Mouse (Mus musculus) neural tube, embryonic 14.5 days (tissue): ENCODE results near the gene Trim9. TPM values are rescaled to one million over a fixed set of nuclear protein-coding genes. Genes with fewer than 3 reads are reported as not detected.
A peak's percentile ranks its signal among the peaks of the same experiment; 100 is the strongest.

Source experiments
- ATAC-seq: fragments of 200-750 bp; cut with Nextera tagmentation; 2 replicates; pipeline ENCODE4 v1.8.0; 2017; ENCODE audit warnings: low read depth, mild to moderate bottlenecking, moderate TSS enrichment, moderate library complexity
- H3K27ac ChIP-seq: fragments of 300-500 bp; sonication (generic); 2 replicates; pipeline ENCODE4 v1.5.1; 2014; ENCODE audit warnings: low read depth, mild to moderate bottlenecking, control low read depth, low read length, moderate library complexity, mixed read lengths
- H3K27me3 ChIP-seq: fragments of 300-500 bp; sonication (generic); 2 replicates; pipeline ENCODE4 v1.6.1; 2014; ENCODE audit warnings: low read length; ENCODE audit not compliant: control insufficient read depth, insufficient read depth
- H3K36me3 ChIP-seq: fragments of 300-500 bp; sonication (generic); 2 replicates; pipeline ENCODE4 v1.6.1; 2014; ENCODE audit warnings: low read length, mixed read lengths; ENCODE audit not compliant: control insufficient read depth, insufficient read depth
- H3K4me1 ChIP-seq: fragments of 300-500 bp; sonication (generic); 2 replicates; pipeline ENCODE4 v1.6.1; 2014; ENCODE audit warnings: low read length; ENCODE audit not compliant: control insufficient read depth, insufficient read depth
- H3K4me2 ChIP-seq: fragments of 300-500 bp; sonication (generic); 2 replicates; pipeline ENCODE4 v1.6.1; 2014; ENCODE audit warnings: mild to moderate bottlenecking, low read depth, low read length, control low read depth
- H3K4me3 ChIP-seq: fragments of 300-500 bp; sonication (generic); 2 replicates; pipeline ENCODE4 v1.5.1; 2014; ENCODE audit warnings: low read depth, low read length, control low read depth, mixed read lengths
- H3K9ac ChIP-seq: fragments of 300-500 bp; sonication (generic); replicated peaks from 2 replicates; pipeline ENCODE4 v1.6.1; 2014; ENCODE audit warnings: low read depth, mild to moderate bottlenecking, control low read depth, low read length, mixed read lengths
- H3K9me3 ChIP-seq: fragments of 300-500 bp; sonication (generic); 2 replicates; pipeline ENCODE4 v1.6.1; 2016; ENCODE audit warnings: low read length; ENCODE audit not compliant: control insufficient read depth
- WGBS: fragments of 180-500 bp; shearing (Covaris S2); extraction: QIAGEN DNeasy Blood & Tissue Kit; methylation state at CpG from one replicate; pipeline ENCODE4 v1.1.7; 2014; 5-methylcytosine and 5-hydroxymethylcytosine counted together
- polyA plus RNA-seq: library from polyadenylated mRNA; unstranded; fragments of >200 nt; fragmentation: Nextera tagmentation; extraction: Ambion mirVana; gene quantifications from 2 replicates; pipeline ENCODE4 v1.2.1, GENCODE M21; 2014

Trim9 gene
- polyA plus RNA-seq, 1 experiment from 2014 or later, result 106 TPM

DNA sequence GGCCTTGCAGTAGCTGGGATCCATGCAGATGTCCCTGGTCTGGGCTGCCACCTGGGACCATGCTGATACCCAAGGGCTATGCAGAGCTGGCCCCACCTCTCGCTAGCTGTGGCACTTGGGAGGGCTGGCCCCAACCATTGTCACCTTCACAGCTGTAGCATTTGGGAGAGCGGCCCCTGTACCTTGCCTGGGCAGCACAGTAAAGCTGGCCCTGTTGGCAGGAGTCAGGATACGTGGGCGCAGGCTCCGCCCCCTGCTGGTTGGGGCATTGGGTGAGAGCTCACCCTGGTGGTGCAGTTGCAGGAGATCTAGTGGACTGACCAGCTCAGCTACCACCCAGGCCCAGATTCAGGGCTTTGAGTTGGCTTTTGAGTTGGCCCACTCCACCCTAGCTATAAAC, 12.9 kb upstream of the Trim9 start:
- no peak overlapping the region for H3K9ac ChIP-seq
- no peaks in the 10 kb centered on the region for H3K9me3 ChIP-seq
- no peaks in the 10 kb centered on the region for H3K36me3 ChIP-seq
- ATAC-seq, result no peak
- H3K27me3 ChIP-seq, result no peaks in the 10 kb centered on the region
- H3K4me3 ChIP-seq, result no peak overlapping the region
- H3K4me2 ChIP-seq, result no peak overlapping the region
- H3K27ac ChIP-seq, result no peak overlapping the region
- 90% methylated on average over 5 of the region's 5 CpGs for WGBS
- no peaks in the 10 kb centered on the region for H3K4me1 ChIP-seq

DNA sequence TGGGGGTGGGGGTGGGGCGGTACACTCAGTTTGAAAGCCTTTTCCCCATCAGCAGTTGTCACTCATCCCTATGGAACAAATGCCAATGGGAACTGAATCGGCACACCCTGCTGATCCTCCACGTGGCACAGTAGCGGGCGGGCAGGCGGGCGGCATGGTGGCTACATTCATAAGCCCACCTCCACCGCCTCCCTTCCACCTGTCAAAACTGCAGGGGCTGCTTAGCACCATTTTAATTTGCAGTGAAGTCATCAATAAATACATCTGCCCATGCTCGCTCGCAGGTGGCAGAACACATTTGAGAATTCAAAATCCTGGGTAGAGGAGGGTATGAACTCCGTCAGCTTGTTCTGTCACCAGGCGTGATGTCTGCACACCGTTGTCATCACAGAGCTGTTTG, 12.0 kb upstream of the Trim9 start:
- no peak overlapping the region for H3K4me3 ChIP-seq
- H3K36me3 ChIP-seq, result no peaks in the 10 kb centered on the region
- H3K9me3 ChIP-seq, result no peaks in the 10 kb centered on the region
- no peak overlapping the region for H3K9ac ChIP-seq
- no peaks in the 10 kb centered on the region for H3K27me3 ChIP-seq
- ATAC-seq, result no peak
- H3K4me2 ChIP-seq, result no peak overlapping the region
- 76% methylated on average over 13 of the region's 13 CpGs for WGBS
- no peak overlapping the region for H3K27ac ChIP-seq
- H3K4me1 ChIP-seq, result no peaks in the 10 kb centered on the region

DNA sequence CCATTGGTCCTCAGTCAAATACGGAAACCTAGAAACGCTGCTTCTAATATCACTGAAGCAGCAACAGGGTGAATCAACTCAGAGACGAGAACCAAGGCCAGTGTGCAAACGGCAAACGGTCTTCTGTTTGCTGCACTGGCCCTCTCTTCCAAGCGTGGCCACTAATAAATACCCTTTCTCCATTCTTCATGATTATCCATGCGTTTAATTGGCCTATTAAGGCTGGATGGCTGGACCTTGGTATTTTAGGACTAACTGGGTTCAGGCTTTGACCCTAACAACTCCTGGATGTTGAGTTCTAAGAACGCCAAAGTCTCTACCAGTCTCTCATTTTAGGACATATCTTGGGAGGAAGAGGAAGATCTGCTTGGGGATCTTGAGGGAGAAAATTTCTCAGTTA, 7.5 kb upstream of the Trim9 start:
- no peak overlapping the region for H3K9ac ChIP-seq
- no peaks in the 10 kb centered on the region for H3K27me3 ChIP-seq
- no peak for ATAC-seq
- no peaks in the 10 kb centered on the region for H3K4me1 ChIP-seq
- no peak overlapping the region for H3K27ac ChIP-seq
- 26% methylated on average over 8 of the region's 8 CpGs for WGBS
- H3K9me3 ChIP-seq, result no peaks in the 10 kb centered on the region
- H3K4me3 ChIP-seq, result no peak overlapping the region
- no peaks in the 10 kb centered on the region for H3K36me3 ChIP-seq
- no peak overlapping the region for H3K4me2 ChIP-seq

DNA sequence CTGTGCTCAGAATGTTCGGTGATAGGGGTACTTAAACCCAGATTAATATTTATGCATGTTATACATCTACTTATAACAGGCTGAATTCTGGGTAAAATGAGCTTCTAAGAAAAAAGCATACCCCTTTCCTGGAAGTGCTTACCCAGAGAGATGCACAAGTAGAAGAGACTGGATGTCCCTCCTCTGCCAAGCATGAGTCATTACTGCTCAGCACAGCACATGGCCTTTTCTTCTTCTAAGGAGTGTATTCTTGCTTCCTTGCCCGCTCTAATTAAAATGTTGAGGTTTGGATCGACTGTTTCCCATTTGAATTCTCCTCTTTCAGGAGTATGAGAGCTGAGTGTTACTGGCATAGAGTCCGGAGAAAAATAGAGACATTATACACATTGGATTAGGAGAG, 3.1 kb upstream of the Trim9 start:
- WGBS, result 90% methylated on average over 4 of the region's 4 CpGs
- Histone ChIP-seq H3K36me3 (no peaks in the 10 kb centered on the region), H3K4me2 (no peak overlapping the region), H3K4me3 (no peak overlapping the region), H3K9ac (no peak overlapping the region), H3K27ac (no peak overlapping the region), H3K4me1 (peaks cover 9% of the 10 kb centered on the region), H3K9me3 (no peaks in the 10 kb centered on the region), H3K27me3 (no peaks in the 10 kb centered on the region)
- ATAC-seq, result no peak

DNA sequence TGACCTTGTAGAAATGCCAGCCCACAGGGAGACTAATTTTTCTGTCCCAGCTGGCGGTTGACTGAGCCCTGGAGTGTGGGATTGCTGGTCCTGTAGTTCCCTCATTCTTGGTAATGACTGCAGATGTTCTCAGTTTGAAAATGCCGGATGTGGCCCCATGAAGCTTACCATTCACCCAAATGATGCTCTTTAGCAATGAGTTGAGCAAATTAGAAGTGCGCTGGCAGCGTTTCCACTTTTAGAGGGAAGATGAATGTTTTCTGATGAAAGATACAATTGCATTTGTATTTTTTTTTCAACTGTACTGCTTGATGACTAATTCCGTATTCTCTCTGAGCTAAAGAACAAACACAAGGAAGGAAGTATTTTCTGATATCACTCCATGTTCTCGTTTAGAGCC, 2.4 kb upstream of the Trim9 start:
- H3K27me3 ChIP-seq, result no peaks in the 10 kb centered on the region
- no peak overlapping the region for H3K9ac ChIP-seq
- H3K27ac ChIP-seq, result no peak overlapping the region
- no peak for ATAC-seq
- peaks cover 9% of the 10 kb centered on the region for H3K4me1 ChIP-seq
- no peak overlapping the region for H3K4me2 ChIP-seq
- H3K36me3 ChIP-seq, result no peaks in the 10 kb centered on the region
- H3K9me3 ChIP-seq, result no peaks in the 10 kb centered on the region
- no peak overlapping the region for H3K4me3 ChIP-seq
- WGBS, result 80% methylated on average over 6 of the region's 6 CpGs

DNA sequence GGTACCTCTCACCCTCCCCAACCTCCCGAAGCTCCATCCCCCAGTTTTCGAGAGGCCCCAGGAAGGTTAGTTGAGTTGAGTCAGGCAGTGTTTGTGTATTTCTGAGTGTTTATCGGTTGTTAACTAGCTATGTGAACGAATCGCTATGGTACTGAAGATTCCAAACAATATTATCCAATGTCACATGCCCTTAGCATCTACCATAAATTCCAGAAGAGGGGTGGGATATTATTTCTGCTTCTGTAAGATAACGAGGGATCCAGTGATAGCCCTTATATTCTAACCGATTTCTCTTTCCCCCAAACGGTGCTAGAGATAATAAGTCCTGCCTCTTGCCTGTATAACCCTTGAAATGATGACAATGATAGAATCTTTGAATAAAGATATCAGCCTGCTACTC, 612 bp upstream of the Trim9 start:
- no peak for ATAC-seq
- peak overlapping the region; percentile 98 for H3K27ac ChIP-seq
- peak overlapping the region; percentile 68 for H3K4me3 ChIP-seq
- H3K9me3 ChIP-seq, result no peaks in the 10 kb centered on the region
- H3K36me3 ChIP-seq, result no peaks in the 10 kb centered on the region
- peak overlapping the region; percentile 90 for H3K9ac ChIP-seq
- H3K4me1 ChIP-seq, result peaks cover 16% of the 10 kb centered on the region
- WGBS, result 8% methylated on average over 8 of the region's 8 CpGs
- no peaks in the 10 kb centered on the region for H3K27me3 ChIP-seq
- peak overlapping the region; percentile 60 for H3K4me2 ChIP-seq

DNA sequence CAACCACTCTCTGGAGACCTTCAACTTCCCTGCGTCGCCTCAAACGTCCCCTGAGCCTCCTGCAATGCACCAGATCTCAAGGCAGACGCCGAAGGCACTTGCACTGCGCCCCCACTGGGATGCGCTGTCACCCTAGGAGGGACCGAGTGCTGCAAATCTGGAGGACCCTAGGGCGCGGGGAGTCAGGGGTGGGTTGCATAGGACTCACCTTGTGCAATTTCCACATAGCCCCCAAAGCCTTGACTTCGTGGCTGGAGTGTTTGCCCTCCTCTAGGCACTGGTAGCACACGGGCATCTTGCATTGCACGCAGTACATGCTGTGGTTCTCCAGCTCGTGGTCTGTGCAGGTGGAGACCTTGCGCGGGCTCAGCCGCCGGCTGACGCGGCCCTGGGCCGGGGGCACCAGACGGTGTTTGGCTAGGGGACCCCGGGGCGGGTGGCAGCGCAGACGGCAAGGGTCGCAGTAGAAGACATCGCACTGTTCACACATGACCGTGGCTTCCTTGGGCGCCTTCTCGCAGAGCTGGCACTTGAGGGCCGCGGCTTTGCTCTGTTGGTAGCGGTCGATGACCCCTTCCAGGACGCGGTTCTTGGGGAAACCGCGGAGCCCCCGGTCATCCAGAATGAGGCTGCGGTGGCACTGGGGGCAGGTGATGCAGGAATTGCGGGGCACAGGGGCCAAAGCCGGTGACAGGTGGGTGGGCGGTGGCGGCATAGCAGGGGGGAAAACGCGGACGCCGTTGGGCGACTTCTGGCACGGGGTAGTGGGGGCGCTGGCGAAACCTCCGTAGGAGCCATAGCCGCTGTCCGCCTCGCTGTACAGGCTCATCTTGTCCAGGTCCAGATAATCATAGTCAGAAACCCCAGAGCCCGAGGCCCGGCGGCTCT, 1.0 kb downstream of the Trim9 start:
- H3K4me2 ChIP-seq, result peak overlapping the region; percentile 60
- under 1% methylated on average over 60 of the region's 60 CpGs for WGBS
- peaks cover 20% of the 10 kb centered on the region for H3K4me1 ChIP-seq
- peak overlapping the region; percentile 68 for H3K4me3 ChIP-seq
- no peaks in the 10 kb centered on the region for H3K9me3 ChIP-seq
- ATAC-seq, result peak; percentile 56
- peak overlapping the region; percentile 90 for H3K9ac ChIP-seq
- peak overlapping the region; percentile 98 for H3K27ac ChIP-seq
- H3K27me3 ChIP-seq, result no peaks in the 10 kb centered on the region
- H3K36me3 ChIP-seq, result no peaks in the 10 kb centered on the region

DNA sequence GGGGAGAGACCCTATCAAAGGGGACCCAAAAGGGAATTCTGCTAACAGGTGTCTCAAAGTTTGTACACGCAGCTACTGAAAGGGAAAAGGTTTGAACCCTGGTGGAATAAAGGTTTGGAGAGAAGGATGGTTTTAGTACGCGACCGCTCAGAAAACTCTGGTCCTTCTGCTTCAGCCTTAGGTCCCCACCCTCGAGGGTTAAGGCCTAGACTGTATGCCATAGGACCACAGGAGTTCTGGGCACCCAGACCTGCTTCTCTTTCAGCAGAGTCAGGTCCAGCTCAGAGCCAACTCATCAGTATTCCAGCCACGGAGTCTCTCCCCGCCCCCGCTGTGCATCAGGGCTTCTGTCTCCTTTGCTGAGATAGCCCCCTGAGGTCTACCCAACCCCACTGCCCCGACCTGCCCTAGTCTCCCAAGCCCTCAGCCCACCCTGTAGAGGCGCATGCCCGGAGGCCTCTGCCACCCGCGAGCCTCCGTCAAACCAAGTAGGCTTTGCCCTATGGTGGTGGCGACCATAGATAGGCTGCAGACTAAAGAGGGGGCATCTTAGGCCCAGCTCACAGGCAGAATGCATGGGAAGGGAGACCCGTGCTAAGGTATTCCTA, 1.8 kb downstream of the Trim9 start:
- Histone ChIP-seq H3K27me3 (no peaks in the 10 kb centered on the region), H3K27ac (peak overlapping the region; percentile 98), H3K4me3 (peak overlapping the region; percentile 68), H3K9ac (peak overlapping the region; percentile 90), H3K36me3 (no peaks in the 10 kb centered on the region), H3K9me3 (no peaks in the 10 kb centered on the region), H3K4me2 (peak overlapping the region; percentile 60), H3K4me1 (peaks cover 20% of the 10 kb centered on the region)
- ATAC-seq, result peak; percentile 14; the same call in 1 of the 2 replicates
- WGBS, result 27% methylated on average over 16 of the region's 16 CpGs

DNA sequence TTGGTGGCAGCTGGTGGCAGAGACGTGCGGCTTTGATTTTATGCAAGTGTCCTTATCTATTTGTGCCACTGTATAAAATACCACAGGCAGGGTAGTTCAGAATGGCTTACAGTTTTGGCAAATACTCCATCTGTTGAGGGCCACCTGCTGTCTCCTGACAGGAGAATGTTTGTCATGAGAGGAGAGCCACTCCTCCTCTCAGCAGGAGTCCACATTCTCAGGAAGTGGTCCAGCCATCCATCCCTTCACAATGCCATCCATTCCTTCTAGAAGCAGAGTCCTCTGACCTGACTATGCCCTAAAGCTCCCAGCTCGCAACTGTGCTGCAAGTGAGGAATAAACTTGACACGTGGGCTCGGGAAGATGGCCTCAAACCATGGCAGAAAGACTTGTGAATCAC, 12.2 kb downstream of the Trim9 start:
- no peak overlapping the region for H3K4me2 ChIP-seq
- 58% methylated on average over 5 of the region's 5 CpGs for WGBS
- no peak for ATAC-seq

More for the DNA sequence above, 12.2 kb downstream of the Trim9 start:
- Histone ChIP-seq H3K9ac (no peak overlapping the region), H3K27me3 (no peaks in the 10 kb centered on the region), H3K4me3 (no peak overlapping the region), H3K4me1 (peaks cover 9% of the 10 kb centered on the region; the same call in 1 of the 2 replicates), H3K27ac (no peak overlapping the region), H3K36me3 (no peaks in the 10 kb centered on the region), H3K9me3 (no peaks in the 10 kb centered on the region)
